Mouse (Mus musculus) liver, embryonic 14.5 days (tissue): ENCODE measurements around the gene Nav1.

Source experiments
- CTCF ChIP-seq: IDR thresholded peaks from 2 replicates; pipeline ENCODE4 v1.5.1; 2016; ENCODE audit warnings: antibody characterized with exemption, low read depth, control low read depth
- EP300 ChIP-seq: IDR thresholded peaks from 2 replicates; pipeline ENCODE4 v1.6.1; 2016; ENCODE audit warnings: antibody characterized with exemption, low read depth

GRCm38 (mm10) chr1:135505499-135505898 is 101.6 kb downstream of the Nav1 start:
- TF ChIP-seq EP300 (no peak), CTCF (no peak)
